Mouse (Mus musculus) spleen, postnatal 4 days (tissue): ENCODE data around the gene Sh2d2a.
"Not testable (repeated sequence)": the region's sequence is repeated elsewhere in the genome, so short reads cannot be mapped to it uniquely, and the experiment has no call there.

Experiments
- DNase-seq, 2 experiments: peaks; one replicate each; pipeline ENCODE4 v3.0.0; 2022; ENCODE audit warnings: low spot score in 2 of 2

Gene Sh2d2a

DNA sequence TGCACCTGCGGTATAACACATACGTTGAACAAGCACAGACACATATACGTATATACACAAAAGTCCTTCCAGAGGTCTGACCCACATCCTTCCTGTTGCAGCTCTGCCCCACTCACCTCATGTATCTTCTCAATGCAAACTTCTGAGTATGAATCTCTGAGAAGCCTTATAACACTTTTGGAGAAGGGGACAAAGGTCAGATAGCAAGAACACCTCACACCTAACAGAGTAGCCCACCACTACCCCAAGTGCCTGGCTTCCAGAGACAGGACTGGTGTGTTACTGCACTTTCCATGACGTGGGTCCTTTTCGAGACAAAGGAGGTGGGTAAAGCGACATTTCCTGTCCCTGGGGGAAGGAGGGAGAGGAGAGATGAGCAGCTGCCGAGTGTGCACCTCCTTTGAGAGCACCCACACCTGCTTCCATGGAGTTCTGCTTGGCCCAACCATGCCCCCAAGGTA lies at the start of gene Sh2d2a:
TSS of gene Sh2d2a (plus strand) at position 106 of the 461 bp plus-strand sequence.
- DNase-seq = no peak

DNA sequence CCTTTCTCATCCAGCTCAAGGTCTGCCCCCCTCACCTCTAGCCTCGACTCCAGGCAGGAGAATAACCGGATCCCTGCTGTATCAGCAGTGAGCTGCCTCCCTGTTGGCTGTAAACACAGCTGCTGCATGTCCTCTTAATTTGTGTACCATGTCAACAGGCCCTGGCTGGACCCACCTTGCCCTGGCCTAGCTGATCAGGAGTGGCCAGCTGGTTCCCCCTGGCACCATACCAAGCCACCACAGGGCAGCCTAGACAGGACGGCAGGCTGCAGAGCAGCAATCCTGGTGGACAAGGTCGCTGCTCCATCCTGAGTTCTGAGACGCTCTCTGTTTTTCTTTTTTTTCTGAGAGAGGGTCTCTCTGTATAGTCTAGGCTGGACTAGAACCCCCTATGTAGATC lies 44.9 kb upstream of the Sh2d2a start:
- DNase-seq = no peak

DNA sequence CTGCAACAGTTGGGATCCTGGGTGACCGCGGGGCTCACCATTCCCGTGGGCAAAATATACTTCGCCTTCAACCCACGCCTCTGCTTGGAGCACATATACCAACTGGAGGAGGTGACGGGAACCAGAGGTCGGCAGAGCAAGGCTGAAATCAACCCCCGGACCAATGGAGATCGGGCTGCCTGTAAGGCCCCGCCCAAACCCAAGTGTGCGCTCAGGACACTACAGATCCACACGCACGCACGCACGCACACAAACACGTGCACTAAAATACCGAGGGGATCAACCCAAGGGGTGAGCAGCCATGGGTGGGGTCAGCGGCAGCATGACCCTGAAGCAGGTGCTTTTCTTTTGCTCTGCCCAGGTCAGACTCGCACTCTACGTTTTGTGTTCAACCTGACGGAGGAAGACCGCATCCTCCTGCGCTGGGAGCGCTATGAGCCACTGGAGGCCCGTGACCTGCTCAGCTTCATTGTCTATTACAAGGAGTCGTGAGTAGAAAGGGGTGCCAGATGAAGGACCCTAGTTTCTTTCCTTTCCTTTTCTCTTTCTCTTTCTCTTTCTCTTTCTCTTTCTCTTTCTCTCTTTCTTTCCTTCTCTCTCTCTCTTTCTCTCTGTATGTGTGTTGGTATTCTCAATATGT lies 42.4 kb upstream of the Sh2d2a start:
- DNase-seq = no peak

DNA sequence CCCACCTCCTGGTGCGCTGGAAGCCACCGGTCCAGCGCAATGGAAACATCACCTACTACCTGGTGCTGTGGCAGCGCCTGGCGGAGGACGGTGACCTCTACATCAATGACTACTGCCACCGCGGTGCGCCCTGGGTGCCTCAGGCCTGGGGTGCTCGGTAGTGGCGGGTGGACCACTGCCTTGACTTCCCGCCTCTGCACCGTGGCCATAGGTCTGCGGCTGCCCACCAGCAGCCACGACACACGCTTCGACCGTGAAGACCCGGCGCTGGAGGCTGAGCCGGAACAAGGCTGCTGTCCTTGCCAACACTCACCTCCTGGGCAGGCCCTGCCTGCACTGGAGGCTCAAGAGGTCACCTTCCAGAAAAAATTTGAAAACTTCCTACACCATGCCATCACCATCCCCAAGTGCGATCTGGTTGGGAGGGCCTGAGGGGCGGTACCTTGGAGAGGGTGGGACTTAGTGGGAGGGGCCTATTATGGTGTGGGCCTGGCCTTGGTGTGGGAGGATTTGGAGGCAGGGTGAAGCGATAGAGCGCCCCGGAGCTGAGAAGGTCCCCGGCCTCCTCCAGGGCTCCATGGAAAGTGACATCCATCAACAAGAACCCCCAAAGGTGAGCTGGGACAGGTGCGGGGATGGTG lies 37.1 kb upstream of the Sh2d2a start:
- no peak for DNase-seq

DNA sequence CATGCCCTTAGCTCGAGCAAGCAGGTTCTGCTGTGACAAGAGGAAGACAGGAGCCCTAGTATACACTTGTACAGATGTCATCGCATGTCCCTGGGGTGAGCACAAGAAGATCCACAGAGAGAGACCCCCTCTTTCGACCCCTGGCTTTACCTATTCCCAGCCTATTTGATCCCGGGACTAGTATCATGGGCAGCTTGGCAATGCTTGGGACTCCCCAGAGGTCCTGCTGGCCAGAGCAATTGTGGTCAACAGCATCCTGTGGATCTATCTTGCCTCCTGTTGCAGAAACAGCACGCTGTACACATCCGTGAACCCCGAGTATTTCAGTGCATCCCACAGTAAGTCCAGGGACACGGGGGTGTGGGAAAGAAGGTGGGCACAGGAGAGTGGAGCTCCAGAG lies 35.3 kb upstream of the Sh2d2a start:
- no peak for DNase-seq

DNA sequence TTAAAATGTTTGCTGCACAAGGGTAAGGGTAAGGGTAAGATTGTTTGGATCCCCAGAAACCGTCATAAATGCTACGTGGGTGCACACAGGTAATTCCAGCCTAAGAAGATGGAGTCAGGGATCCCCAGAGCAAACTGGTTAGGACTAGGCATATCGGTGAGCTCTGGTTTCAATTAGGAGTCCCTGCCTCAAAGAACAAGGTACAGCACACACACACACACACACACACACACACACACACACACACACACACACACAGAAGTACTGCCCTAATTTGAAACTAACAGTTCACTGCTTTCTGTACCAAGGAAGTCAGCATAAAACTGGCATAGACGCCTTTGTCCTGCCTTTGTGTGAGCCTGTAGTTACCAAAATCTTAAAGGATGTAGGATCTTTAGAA lies 34.1 kb upstream of the Sh2d2a start:
- no peak for DNase-seq

DNA sequence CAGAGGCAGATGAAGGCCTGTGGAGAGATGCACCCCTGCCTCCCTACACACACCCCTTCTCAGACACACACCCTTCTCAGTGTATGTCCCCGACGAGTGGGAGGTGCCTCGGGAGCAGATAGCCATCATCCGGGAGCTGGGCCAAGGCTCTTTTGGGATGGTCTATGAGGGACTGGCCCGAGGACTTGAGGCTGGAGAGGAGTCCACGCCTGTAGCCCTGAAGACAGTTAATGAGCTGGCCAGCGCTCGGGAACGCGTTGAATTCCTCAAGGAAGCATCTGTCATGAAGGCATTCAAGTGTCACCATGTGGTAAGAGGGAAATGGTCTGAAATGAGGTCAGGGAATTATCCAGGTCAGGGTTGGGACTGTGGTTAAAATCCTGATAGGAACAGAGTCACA lies 33.7 kb upstream of the Sh2d2a start:
- no peak for DNase-seq

DNA sequence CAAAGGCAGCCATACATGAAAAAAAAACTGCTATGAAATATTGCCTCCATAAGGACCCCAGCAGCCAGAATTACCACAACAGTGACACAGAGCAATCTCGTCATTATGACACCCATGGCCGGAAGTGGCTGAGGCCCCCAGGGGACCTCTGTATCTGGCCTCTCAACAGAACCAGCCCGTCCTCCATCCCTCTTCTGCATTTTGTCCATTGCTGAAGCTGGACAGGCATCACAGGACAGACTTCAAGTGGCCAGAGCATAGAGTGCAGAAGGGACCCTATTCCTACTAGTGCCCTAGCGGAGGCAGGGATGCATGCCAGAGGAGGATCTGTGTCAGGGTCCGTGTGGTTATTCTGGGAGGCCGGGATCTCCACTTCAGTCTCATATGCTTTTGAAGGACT lies 30.4 kb upstream of the Sh2d2a start:
- DNase-seq = no peak

DNA sequence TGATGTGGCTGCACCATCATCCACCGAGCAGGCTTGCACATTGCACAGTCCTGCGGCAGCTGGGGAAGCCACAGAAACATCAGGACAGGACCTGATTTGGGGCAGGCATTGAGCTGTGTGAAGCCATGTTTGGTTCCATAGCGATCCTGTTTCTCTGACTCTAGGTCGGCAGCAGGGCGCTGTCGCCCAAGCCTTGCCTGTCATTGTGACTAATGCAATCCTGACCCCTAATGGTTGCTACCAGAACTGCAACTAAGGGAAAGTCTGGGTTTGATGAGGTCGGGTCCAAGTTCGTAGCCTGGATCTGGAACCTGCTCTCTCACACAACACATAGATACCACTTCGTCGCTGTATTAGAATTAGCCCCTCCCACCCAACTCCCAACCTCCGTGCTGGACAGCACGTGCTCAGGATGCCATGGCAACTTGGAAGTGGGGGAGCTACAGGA lies 29.9 kb upstream of the Sh2d2a start:
- DNase-seq = peak; percentile 60 to 85

DNA sequence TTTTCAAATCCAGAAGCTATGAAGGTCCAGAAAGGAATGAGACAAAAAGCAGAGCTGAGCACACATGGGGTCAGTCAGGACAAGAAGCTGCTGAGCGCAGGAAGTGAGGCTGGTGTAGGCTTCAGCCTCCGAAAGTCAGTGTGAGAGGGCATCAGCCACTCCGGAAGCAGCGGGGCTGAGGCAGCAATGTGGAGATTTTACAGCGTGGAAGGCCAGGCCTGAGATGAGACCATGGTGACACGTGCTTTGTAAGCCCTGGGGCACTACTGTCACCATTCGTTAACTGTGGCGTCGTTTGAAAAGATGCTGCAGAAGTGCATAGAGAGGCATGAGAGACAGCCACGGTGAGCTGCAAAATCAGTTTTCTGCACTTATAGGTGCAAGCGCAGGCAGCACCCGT lies 28.3 kb upstream of the Sh2d2a start:
- no peak for DNase-seq

DNA sequence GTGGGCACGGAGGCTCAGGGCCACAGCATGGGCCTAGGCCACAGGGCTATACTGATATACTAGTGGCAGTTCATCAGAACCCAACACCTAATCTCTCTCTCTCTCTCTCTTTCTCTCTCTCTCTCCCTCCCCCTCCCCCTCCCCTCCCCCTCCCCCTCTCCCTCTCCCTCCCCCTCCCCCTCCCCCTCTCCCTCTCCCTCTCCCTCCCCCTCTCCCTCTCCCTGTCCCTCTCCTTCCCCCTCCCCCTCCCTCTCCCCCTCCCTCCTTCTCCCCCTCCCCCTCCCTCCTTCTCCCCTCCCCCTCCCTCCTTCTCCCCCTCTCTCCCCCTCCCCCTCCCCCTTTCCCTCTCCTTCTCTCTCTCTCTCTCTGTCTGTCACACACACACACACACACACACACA lies 22.3 kb upstream of the Sh2d2a start, which contains the start of gene Pear1:
TSS of gene Pear1 (minus strand) at position 101 of the 400 bp plus-strand sequence.
- not testable (repeated sequence) for DNase-seq

DNA sequence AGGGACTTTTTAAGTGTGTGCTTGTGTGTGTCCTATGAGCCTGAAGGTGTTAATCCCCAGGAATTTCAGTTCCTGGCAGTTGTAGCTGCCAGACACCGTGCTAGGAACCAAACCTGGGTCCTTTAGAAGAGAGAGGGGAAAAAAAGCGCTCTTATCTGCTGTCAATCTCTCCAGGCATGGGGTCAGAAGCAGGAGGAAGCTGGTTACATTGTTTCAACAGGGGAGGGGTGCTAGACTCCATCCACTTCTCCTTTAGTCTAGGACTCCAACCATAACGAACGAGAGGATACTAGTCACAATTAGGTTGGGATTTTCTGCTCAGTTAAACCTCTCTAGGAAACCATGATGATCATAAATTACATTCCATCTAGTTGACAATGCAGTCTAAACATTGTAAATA lies 18.1 kb upstream of the Sh2d2a start:
- DNase-seq = no peak

DNA sequence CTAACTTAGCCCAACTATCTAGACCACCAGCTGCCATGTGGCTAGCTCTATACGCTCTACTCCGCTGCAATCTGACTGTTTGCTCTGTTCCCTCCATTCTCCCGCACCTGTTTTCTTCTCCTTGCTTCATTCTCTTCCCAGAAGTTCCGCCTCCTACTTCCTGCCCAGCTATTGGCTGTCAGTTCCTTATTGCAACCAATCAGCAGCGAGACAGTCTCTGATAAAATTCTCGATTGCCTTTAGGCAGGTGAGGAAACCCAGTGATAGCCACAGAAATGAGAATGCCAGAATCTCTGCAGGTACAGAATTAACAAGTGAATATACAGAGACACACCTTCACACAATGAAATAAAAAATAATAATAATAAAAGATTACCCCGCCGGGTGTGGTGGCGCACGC lies 17.5 kb upstream of the Sh2d2a start:
- no peak for DNase-seq

DNA sequence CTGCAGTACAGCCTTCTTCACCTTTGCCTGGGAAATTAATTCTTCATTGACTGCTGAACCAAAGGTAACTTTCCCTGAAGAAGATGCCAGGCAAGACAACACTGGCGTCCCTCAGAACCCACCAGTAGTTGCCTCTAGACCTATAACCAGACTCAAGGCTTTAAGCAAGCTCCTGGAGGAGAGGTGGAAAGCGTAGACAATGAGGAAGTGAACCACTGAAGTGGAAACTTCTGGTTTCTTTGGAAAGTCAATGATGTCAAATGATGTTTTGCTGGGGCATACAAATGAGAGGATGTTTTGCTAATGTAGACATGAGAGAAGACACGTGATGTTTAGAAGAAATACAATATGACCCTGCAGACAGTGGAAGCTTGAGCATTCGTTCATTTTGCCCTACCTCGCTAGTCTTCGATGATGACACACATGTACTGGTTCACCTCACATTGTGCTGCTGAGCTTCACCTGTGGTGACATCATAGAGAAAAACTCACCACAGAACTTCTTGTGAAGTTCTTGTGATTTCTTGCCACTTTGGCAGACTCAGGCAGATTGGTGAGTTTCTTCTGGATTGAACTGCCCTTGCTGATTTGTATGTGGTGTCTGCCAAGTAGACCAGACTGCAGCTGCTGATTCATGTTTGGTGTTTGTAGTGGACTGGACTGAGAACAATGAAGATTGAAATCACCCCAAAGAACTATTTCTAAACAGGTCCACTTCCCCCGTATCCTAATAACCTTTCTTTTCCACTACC lies 14.3 kb upstream of the Sh2d2a start:
- DNase-seq = no peak

DNA sequence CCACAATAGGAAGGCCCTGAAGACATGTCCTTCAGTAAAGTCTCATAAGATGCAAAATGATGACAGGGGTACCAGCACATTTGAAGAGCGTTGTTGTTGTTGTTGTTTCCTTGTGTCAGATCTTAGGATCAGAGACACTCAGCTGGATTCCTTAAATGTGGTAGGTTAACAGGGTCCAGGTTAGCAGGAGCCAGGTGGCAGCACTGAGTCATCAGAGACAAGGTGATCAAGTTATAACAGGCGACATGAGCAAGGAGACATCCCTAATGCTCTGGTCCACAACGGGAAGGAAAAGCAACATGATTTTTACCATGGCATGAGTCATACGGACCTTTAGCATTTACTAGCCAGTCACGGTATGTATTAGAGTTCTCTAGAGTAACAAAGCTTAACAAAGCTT lies 13.1 kb upstream of the Sh2d2a start:
- no peak for DNase-seq

DNA sequence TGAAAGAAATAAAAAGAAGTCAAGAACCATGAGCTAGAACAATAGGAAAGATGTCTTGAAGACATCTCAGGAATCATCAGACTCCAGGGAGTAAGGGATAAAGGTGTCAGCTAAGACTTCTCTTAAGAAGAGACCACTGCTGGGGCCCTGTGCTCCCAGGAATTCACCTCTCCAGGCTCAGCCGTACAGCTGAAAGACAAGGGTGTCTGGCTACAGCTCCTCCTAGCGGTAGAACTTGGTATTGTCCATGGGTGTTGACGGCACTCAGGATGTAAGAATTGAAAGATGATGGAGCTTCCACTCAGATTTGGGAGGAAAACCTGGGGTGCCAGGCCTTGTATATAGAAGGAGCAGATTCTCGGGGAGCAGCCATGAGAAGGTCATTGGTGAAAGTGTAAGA lies 7.9 kb upstream of the Sh2d2a start:
- peak; percentile 65 to 90 for DNase-seq

DNA sequence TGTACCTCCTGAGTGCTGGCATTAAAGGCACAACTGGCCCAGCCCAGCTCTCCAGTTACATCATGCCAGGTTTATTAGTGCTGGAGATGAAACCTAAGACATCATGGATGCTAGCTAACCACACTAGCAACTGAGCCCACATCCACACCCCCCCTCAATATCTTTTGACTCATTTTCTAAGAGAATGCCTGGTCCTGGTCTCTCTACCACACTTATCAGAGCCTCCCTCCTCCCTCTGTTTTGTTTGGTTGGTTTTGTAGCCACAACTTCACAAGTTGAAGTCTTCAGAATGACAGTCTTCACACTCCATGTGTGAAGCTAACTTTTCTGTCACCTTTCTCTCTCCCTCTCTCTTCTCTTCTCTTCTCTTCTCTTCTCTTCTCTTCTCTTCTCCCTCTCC lies 5.7 kb upstream of the Sh2d2a start:
- DNase-seq = no peak

DNA sequence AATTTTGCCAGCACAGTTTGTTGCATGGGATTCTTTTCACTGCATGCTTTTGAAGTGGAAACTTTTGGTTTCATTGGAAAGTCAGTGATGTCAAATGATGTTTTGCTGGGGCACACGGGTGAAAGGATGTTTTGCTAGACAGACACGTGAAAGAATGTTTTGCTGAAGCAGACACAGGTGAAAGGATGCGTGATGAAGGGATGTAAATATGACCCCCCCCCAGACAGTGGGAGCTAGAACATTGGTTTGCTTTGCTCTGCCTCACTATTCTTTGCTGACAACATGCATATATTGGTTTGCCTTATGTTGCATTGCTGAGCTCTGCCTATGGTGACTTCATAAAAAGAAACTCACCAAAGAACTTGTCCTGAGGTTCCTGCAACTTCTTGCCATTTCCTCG lies 1.6 kb upstream of the Sh2d2a start:
- DNase-seq = no peak

DNA sequence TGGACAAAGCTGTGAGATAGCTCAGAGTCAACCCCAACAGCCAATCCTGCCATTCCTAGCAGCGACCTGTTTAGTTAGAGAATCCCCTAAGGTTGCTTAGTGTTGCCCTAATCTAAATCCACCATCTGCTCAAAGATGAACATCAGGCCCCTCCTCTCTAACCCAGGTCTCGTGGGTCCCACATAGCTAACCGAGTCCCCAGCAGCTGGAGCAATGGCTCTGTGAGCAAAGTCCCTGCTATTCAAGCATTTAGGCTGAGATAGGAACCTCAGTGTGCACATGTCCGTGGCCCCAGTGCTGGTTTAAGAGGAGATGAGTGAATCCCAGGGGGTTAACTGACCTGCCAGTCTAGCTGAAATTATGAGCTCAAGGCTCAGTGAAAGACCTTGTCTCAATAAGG lies 369 bp upstream of the Sh2d2a start:
- DNase-seq = no peak

DNA sequence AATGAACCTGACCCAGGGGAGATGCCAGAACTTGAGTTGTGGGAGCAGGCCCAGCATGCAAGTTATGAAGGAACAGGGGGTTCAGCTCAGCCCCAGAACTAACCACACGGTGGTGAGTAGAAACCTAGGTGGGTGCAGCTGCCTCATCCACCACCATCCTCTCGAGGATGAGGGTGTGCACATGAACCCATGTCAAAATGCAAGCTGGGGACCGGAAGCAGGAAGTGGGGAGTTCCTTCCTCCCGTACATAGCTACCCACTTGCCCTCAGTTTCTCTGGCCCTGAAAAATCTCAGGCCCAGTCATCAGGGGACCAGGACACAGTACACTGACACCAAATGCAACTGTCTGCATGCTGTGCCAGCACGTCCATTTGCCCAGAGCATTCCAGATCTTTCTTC lies 1.1 kb downstream of the Sh2d2a start:
- DNase-seq = no peak

DNA sequence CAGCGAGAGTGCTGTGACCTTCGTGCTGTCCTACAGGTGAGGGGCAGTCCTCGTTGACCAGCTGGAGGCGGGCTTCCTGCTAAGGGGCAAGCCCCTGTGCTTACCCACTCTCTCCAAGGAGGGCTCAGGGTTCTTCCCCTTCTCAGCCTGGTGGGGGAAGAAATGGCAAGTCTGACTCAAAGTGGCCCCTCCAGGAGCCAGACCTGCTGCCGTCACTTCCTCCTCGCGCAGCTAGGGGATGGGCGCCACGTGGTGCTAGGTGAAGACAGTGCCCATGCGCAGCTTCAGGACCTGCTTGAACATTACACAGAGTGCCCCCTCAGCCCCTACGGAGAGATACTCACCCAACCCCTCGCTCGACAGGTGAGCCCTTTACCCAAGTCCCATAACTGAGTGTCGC lies 2.6 kb downstream of the Sh2d2a start:
- DNase-seq = no peak

DNA sequence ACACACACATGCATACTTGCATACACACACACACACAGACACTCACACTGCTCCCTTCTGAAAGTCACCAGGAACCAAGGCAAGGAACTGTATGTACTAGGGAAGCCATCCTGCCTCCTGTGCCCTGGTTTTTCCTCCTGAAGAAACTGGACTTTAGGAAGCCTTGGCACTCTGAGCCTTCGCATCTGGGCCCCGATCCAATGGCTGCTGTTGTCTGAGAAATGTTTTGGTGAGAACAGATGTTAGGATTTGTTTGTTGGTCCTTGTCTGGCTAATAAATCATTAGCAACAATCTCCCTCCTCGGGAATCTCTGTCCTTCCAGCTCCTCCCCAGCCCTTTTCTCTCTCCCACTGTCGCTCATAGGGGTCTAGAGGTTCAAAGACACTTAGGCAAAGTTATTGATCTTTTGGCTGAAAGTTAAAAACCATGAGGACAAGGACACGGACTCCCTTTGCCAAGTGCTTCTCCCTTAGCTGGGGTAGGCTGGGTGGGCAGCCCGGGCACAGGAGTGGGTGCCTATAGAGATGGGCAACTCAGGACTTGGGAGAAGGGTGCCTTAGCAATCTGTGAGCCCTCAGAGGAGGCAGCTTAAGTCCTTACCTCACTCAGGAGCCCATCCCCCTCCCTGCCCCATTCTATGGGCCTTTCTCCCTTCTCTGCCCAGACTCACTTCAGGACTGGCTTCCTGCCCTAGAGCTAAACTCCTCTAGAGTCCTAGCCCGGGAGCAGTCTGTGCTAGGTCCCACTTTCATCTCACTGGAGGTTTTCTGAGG lies 8.4 kb downstream of the Sh2d2a start:
- DNase-seq = no peak
